Mouse (Mus musculus) heart, postnatal 0 days (tissue): ENCODE results near the gene Primpol. TPM values are rescaled to one million over a fixed set of nuclear protein-coding genes. Genes with fewer than 3 reads are reported as not detected.

Experiments
- ATAC-seq: fragments of 200-750 bp; cut with Nextera tagmentation; 2 replicates; pipeline ENCODE4 v1.8.0; 2017; ENCODE audit warnings: low read depth, moderate number of reproducible peaks, moderate library complexity; ENCODE audit not compliant: insufficient read depth
- DNase-seq: peaks from one replicate; pipeline ENCODE4 v3.0.0-alpha.2; 2016; ENCODE audit warnings: low spot score
- H3K27ac ChIP-seq: fragments of 300-500 bp; sonication (generic); 2 replicates; pipeline ENCODE4 v1.5.1; 2014; ENCODE audit warnings: low read depth, mild to moderate bottlenecking
- H3K27me3 ChIP-seq: fragments of 300-500 bp; sonication (generic); 2 replicates; pipeline ENCODE4 v1.6.1; 2014; ENCODE audit warnings: low read length, mixed read lengths; ENCODE audit not compliant: control insufficient read depth, insufficient read depth
- H3K36me3 ChIP-seq: fragments of 300-500 bp; sonication (generic); replicated peaks from 2 replicates; pipeline ENCODE4 v1.6.1; 2014; ENCODE audit warnings: low read length, mixed read lengths; ENCODE audit not compliant: control insufficient read depth, insufficient read depth
- H3K4me1 ChIP-seq: fragments of 300-500 bp; sonication (generic); 2 replicates; pipeline ENCODE4 v1.6.1; 2014; ENCODE audit warnings: antibody characterized with exemption; ENCODE audit not compliant: control insufficient read depth, insufficient read depth
- H3K4me2 ChIP-seq: fragments of 300-500 bp; sonication (generic); 2 replicates; pipeline ENCODE4 v1.6.1; 2014; ENCODE audit warnings: low read depth, mild to moderate bottlenecking, low read length, moderate library complexity
- H3K4me3 ChIP-seq: fragments of 300-500 bp; sonication (generic); 2 replicates; pipeline ENCODE4 v1.5.1; 2014; ENCODE audit warnings: low read depth, low read length
- H3K9ac ChIP-seq: fragments of 300-500 bp; sonication (generic); replicated peaks from 2 replicates; pipeline ENCODE4 v1.6.1; 2014; ENCODE audit warnings: low read depth, low read length, mixed read lengths
- H3K9me3 ChIP-seq: fragments of 300-500 bp; sonication (generic); replicated peaks from 2 replicates; pipeline ENCODE4 v1.6.1; 2016; ENCODE audit warnings: low read length; ENCODE audit not compliant: control insufficient read depth
- CTCF ChIP-seq: IDR thresholded peaks from 2 replicates; pipeline ENCODE4 v1.5.1; 2016; ENCODE audit warnings: antibody characterized with exemption, control low read depth, low read depth
- EP300 ChIP-seq: IDR thresholded peaks from 2 replicates; pipeline ENCODE4 v1.6.1; 2016; ENCODE audit warnings: antibody characterized with exemption, low read depth
- WGBS: fragments of 180-500 bp; shearing (Covaris S2); extraction: QIAGEN DNeasy Blood & Tissue Kit; methylation state at CpG from one replicate; pipeline ENCODE4 v1.1.7; 2014; 5-methylcytosine and 5-hydroxymethylcytosine counted together
- polyA plus RNA-seq: library from polyadenylated mRNA; unstranded; fragments of >200 nt; fragmentation: Nextera tagmentation; extraction: Ambion mirVana; gene quantifications from 2 replicates; pipeline ENCODE4 v1.2.1, GENCODE M21; 2015
- total RNA-seq: library from RNA; depleted of rRNA; stranded (reverse); fragments of >200 nt; gene quantifications from 2 replicates; pipeline ENCODE4 v1.2.3, GENCODE M21; 2014; ENCODE audit warnings: low replicate concordance

The Primpol gene
- total and polyA plus RNA-seq, 2 experiments from 2014 or later: 2.9 to 3.4 TPM

- no peak overlapping the region for H3K4me2 ChIP-seq
- DNase-seq (no peak), ATAC-seq (no peak)
- TF ChIP-seq CTCF: no peak
- no peak for TF ChIP-seq EP300
- H3K9me3 ChIP-seq: no peaks in the 10 kb centered on the region
- no peak overlapping the region for H3K9ac ChIP-seq
- WGBS: 70% methylated on average over 19 of the region's 19 CpGs
- H3K27ac ChIP-seq: no peak overlapping the region
- no peak overlapping the region for H3K4me3 ChIP-seq
- no peaks in the 10 kb centered on the region for H3K4me1 ChIP-seq
- no peaks in the 10 kb centered on the region for H3K27me3 ChIP-seq
- H3K36me3 ChIP-seq: peaks cover 16% of the 10 kb centered on the region
Measured at GRCm38 (mm10) chr8:46569659-46570441, 47.2 kb downstream of the Primpol start.

- Histone ChIP-seq H3K4me3 (no peak overlapping the region), H3K4me2 (no peak overlapping the region), H3K27me3 (no peaks in the 10 kb centered on the region), H3K27ac (no peak overlapping the region), H3K36me3 (peaks cover 7% of the 10 kb centered on the region; the same call in 1 of the 2 replicates), H3K9me3 (no peaks in the 10 kb centered on the region), H3K4me1 (no peaks in the 10 kb centered on the region), H3K9ac (no peak overlapping the region)
- ATAC-seq: no peak
- DNase-seq: no peak
- 77% methylated on average over 2 of the region's 2 CpGs for WGBS
- TF ChIP-seq CTCF (peak; percentile 28; the same call in 1 of the 2 replicates), EP300 (no peak)
Measured at GRCm38 (mm10) chr8:46568942-46569341, 48.1 kb downstream of the Primpol start.

- ATAC-seq (no peak), DNase-seq (no peak)
- Histone ChIP-seq H3K9ac (no peak overlapping the region), H3K4me2 (no peak overlapping the region), H3K4me3 (no peak overlapping the region), H3K27ac (no peak overlapping the region), H3K4me1 (no peaks in the 10 kb centered on the region), H3K27me3 (no peaks in the 10 kb centered on the region), H3K36me3 (peaks cover 10% of the 10 kb centered on the region; the same call in 1 of the 2 replicates), H3K9me3 (no peaks in the 10 kb centered on the region)
- 73% methylated on average over 8 of the region's 8 CpGs for WGBS
- TF ChIP-seq EP300 (no peak), CTCF (no peak)
Measured at GRCm38 (mm10) chr8:46567946-46568345, 49.1 kb downstream of the Primpol start.

DNA sequence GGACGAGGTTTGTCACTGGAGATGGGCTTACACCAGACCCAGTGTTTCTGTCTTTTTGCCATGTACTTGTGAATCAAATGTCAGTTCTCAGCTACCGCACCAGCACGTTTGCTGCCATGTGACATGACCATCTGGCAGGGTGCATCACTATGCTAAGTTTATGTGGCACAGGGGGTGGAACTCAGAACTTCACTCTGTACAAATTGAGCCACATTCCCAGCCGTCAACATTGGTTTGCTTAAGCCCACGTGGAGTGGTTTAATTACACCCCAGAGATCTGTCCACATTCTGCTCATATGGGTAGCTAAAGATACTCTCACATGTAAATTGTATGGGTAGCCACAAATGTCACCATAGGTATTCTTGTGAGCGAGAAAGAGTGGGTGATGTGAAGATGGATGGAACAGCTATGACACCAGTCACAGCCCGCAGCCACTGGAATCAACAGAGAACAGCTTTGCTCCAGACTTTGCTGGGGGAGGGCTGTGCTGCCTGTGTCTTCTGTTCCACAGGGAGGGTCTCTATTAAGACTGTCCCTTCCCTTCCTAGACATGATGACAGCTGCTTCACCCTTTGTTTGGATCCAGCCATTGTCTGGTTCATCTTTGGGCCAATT lies 50.0 kb downstream of the Primpol start:
- Histone ChIP-seq H3K9ac (no peak overlapping the region), H3K4me2 (no peak overlapping the region), H3K27ac (no peak overlapping the region), H3K4me1 (no peaks in the 10 kb centered on the region), H3K36me3 (peaks cover 18% of the 10 kb centered on the region), H3K4me3 (no peak overlapping the region), H3K27me3 (no peaks in the 10 kb centered on the region), H3K9me3 (no peaks in the 10 kb centered on the region)
- WGBS: 88% methylated on average over 7 of the region's 7 CpGs
- no peak for ATAC-seq
- DNase-seq: no peak
- no peak for TF ChIP-seq CTCF
- TF ChIP-seq EP300: no peak

DNA sequence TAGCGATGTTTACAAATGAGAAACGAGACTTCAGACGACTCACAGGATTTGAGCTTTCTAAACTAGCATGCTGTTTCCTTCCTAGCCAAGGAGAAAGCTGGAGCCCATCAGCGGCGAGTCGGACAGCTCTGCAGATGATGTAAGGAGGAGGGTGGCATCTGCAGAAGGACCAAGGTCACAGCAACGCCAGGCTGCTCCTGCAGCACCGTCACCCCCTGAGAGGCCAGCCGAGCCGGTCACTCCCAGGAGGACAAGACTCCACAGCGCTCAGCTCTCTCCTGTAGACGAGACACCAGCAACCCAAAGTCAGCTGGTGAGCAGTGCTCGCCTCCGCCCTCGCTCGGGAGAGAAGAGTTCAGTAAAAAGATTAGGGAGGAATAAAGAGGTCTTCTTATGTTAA lies 54.7 kb downstream of the Primpol start:
- H3K4me1 ChIP-seq: no peaks in the 10 kb centered on the region
- H3K27me3 ChIP-seq: no peaks in the 10 kb centered on the region
- peaks cover 26% of the 10 kb centered on the region for H3K36me3 ChIP-seq
- H3K4me3 ChIP-seq: no peak overlapping the region
- ATAC-seq: no peak
- H3K9ac ChIP-seq: no peak overlapping the region
- no peak overlapping the region for H3K4me2 ChIP-seq
- 88% methylated on average over 16 of the region's 16 CpGs for WGBS
- TF ChIP-seq CTCF (no peak), EP300 (no peak)
- no peak overlapping the region for H3K27ac ChIP-seq
- no peaks in the 10 kb centered on the region for H3K9me3 ChIP-seq
- DNase-seq: no peak
